Mouse (Mus musculus) MEL (cell line): Measurements from ENCODE around the gene Scarb2. TPM values are rescaled to one million over a fixed set of nuclear protein-coding genes. Genes with fewer than 3 reads are reported as not detected.

Experiments used
- DNase-seq: peaks from one replicate; pipeline ENCODE4 v3.0.0; 2011; ENCODE audit warnings: low read depth, low spot score
- H3K27ac ChIP-seq: 2 replicates; pipeline ENCODE4 v1.5.1; 2012; ENCODE audit warnings: low read depth, mild to moderate bottlenecking, control low read depth, low read length, moderate library complexity; ENCODE audit not compliant: control insufficient read depth
- H3K27me3 ChIP-seq, 2 experiments: fragments of 150-350 bp in 1 of 2; sonication (generic) in 1 of 2; 2 replicates each; pipeline ENCODE4 v1.6.1; 2012; ENCODE audit warnings: low read length in 2 of 2, mild to moderate bottlenecking in 2 of 2, improper control_type of control experiment in 1 of 2, moderate library complexity in 1 of 2; ENCODE audit not compliant: insufficient read depth in 2 of 2, control insufficient read depth in 1 of 2
- H3K36me3 ChIP-seq, 2 experiments: 2 replicates each; pipeline ENCODE4 v1.6.1; 2012 to 2014; ENCODE audit warnings: low read length in 2 of 2, improper control_type of control experiment in 1 of 2, inconsistent platforms in 1 of 2, mild to moderate bottlenecking in 1 of 2; ENCODE audit not compliant: insufficient read depth in 2 of 2, control insufficient read depth in 1 of 2
- H3K4me1 ChIP-seq, 2 experiments: fragments of 150-350 bp in 1 of 2; sonication (generic) in 1 of 2; 2 replicates each; pipeline ENCODE4 v1.6.1; 2012; ENCODE audit warnings: low read length in 2 of 2, improper control_type of control experiment in 1 of 2, mild to moderate bottlenecking in 1 of 2; ENCODE audit not compliant: insufficient read depth in 2 of 2, control insufficient read depth in 1 of 2
- H3K4me3 ChIP-seq, 2 experiments: fragments of 150-350 bp in 1 of 2; sonication (generic) in 1 of 2; 2 replicates each; pipeline ENCODE4 v1.5.1; 2012; ENCODE audit warnings: low read depth in 2 of 2, low read length in 2 of 2, mild to moderate bottlenecking in 2 of 2, moderate library complexity in 2 of 2, control low read depth in 1 of 2, improper control_type of control experiment in 1 of 2; ENCODE audit not compliant: control insufficient read depth in 1 of 2, insufficient read depth in 1 of 2
- H3K79me2 ChIP-seq: 2 replicates; pipeline ENCODE4 v1.6.1; 2012; ENCODE audit warnings: mild to moderate bottlenecking, low read length, moderate library complexity; ENCODE audit not compliant: control insufficient read depth, poor library complexity, insufficient read depth
- H3K9ac ChIP-seq: 2 replicates; pipeline ENCODE4 v1.6.1; 2012; ENCODE audit warnings: low read depth, mild to moderate bottlenecking, control low read depth, low read length, moderate library complexity; ENCODE audit not compliant: control insufficient read depth, poor library complexity, severe bottlenecking
- H3K9me3 ChIP-seq: fragments of 150-350 bp; sonication (generic); replicated peaks from 2 replicates; pipeline ENCODE4 v1.6.1; 2012; ENCODE audit warnings: mild to moderate bottlenecking, low read length, improper control_type of control experiment, moderate library complexity; ENCODE audit not compliant: insufficient read depth
- BHLHE40 ChIP-seq: IDR thresholded peaks from 2 replicates; pipeline ENCODE4 v1.6.1; 2012; ENCODE audit warnings: low read depth, mild to moderate bottlenecking, inconsistent platforms, low read length, improper control_type of control experiment, borderline replicate concordance
- CHD2 ChIP-seq: IDR thresholded peaks from 2 replicates; pipeline ENCODE4 v1.6.1; 2011; ENCODE audit warnings: low read length, improper control_type of control experiment
- E2F4 ChIP-seq: IDR thresholded peaks from 2 replicates; pipeline ENCODE4 v1.6.1; 2011; ENCODE audit warnings: low read depth, low read length, improper control_type of control experiment, borderline replicate concordance
- GABPA ChIP-seq: IDR thresholded peaks from 2 replicates; pipeline ENCODE4 v1.6.1; 2012; ENCODE audit warnings: low read depth, mild to moderate bottlenecking, inconsistent platforms, low read length, improper control_type of control experiment, moderate library complexity
- HCFC1 ChIP-seq: IDR thresholded peaks from 2 replicates; pipeline ENCODE4 v1.6.1; 2012; ENCODE audit warnings: low read depth, mild to moderate bottlenecking, inconsistent platforms, low read length, improper control_type of control experiment, moderate library complexity
- JUND ChIP-seq: IDR thresholded peaks from 2 replicates; pipeline ENCODE4 v1.6.1; 2011; ENCODE audit warnings: low read depth, mild to moderate bottlenecking, improper control_type of control experiment, low read length
- KAT2A ChIP-seq: conservative IDR thresholded peaks from 2 replicates; pipeline ENCODE4 v1.6.1; 2012; ENCODE audit warnings: low read depth, low read length, improper control_type of control experiment, inconsistent platforms
- MAFK ChIP-seq: IDR thresholded peaks from 2 replicates; pipeline ENCODE4 v1.6.1; 2011; ENCODE audit warnings: low read depth, mild to moderate bottlenecking, low read length, improper control_type of control experiment, borderline replicate concordance
- MXI1 ChIP-seq: IDR thresholded peaks from 2 replicates; pipeline ENCODE4 v1.6.1; 2011; ENCODE audit warnings: mild to moderate bottlenecking, low read depth, low read length, improper control_type of control experiment
- NELFE ChIP-seq: IDR thresholded peaks from 2 replicates; pipeline ENCODE4 v1.6.1; 2011; ENCODE audit warnings: low read depth, low read length, improper control_type of control experiment
- NRF1 ChIP-seq: IDR thresholded peaks from 2 replicates; pipeline ENCODE4 v1.6.1; 2014; ENCODE audit warnings: low read depth, mild to moderate bottlenecking, inconsistent platforms, low read length, improper control_type of control experiment, moderate library complexity; ENCODE audit not compliant: poor library complexity, insufficient read depth, severe bottlenecking
- POLR2A ChIP-seq, 2 experiments: IDR thresholded peaks; 2 replicates each; pipeline ENCODE4 v1.6.1; 2011 to 2012; ENCODE audit warnings: low read length in 2 of 2, mild to moderate bottlenecking in 2 of 2, control low read depth in 1 of 2, improper control_type of control experiment in 1 of 2, low read depth in 1 of 2, moderate library complexity in 1 of 2; ENCODE audit not compliant: control insufficient read depth in 1 of 2, insufficient read depth in 1 of 2, poor library complexity in 1 of 2
- POLR2AphosphoS5 ChIP-seq: IDR thresholded peaks from 2 replicates; pipeline ENCODE4 v1.6.1; 2012; ENCODE audit warnings: low read depth, borderline replicate concordance, mild to moderate bottlenecking, inconsistent platforms, low read length, moderate library complexity, mixed read lengths
- RAD21 ChIP-seq: IDR thresholded peaks from 2 replicates; pipeline ENCODE4 v1.6.1; 2011; ENCODE audit warnings: mild to moderate bottlenecking, low read depth, low read length, improper control_type of control experiment
- RCOR1 ChIP-seq: IDR thresholded peaks from 2 replicates; pipeline ENCODE4 v1.6.1; 2012; ENCODE audit warnings: low read depth, mild to moderate bottlenecking, inconsistent platforms, low read length, improper control_type of control experiment
- SIN3A ChIP-seq: IDR thresholded peaks from 2 replicates; pipeline ENCODE4 v1.6.1; 2012; ENCODE audit warnings: low read length, improper control_type of control experiment, inconsistent platforms
- SMC3 ChIP-seq: IDR thresholded peaks from 2 replicates; pipeline ENCODE4 v1.6.1; 2011; ENCODE audit warnings: low read depth, low read length, improper control_type of control experiment
- USF1 ChIP-seq: IDR thresholded peaks from 2 replicates; pipeline ENCODE4 v1.6.1; 2014; ENCODE audit warnings: low read depth, mild to moderate bottlenecking, inconsistent platforms, low read length, improper control_type of control experiment, moderate library complexity
- USF2 ChIP-seq, 2 experiments: IDR thresholded peaks; 2 replicates each; pipeline ENCODE4 v1.6.1; 2011 to 2012; ENCODE audit warnings: improper control_type of control experiment in 2 of 2, low read length in 2 of 2, borderline replicate concordance in 1 of 2, inconsistent platforms in 1 of 2, low read depth in 1 of 2, mild to moderate bottlenecking in 1 of 2; ENCODE audit not compliant: insufficient read depth in 1 of 2
- ZC3H11A ChIP-seq: IDR thresholded peaks from 2 replicates; pipeline ENCODE4 v1.6.1; 2012; ENCODE audit warnings: low read depth, mild to moderate bottlenecking, inconsistent platforms, low read length, improper control_type of control experiment
- ZKSCAN1 ChIP-seq: IDR thresholded peaks from 2 replicates; pipeline ENCODE4 v1.6.1; 2012; ENCODE audit warnings: low read depth, mild to moderate bottlenecking, inconsistent platforms, low read length, improper control_type of control experiment, moderate library complexity
- ZMIZ1 ChIP-seq: IDR thresholded peaks from 2 replicates; pipeline ENCODE4 v1.6.1; 2012; ENCODE audit warnings: low read depth, mild to moderate bottlenecking, inconsistent platforms, low read length, improper control_type of control experiment, moderate library complexity
- ZNF384 ChIP-seq: IDR thresholded peaks from 2 replicates; pipeline ENCODE4 v1.6.1; 2012; ENCODE audit warnings: low read depth, mild to moderate bottlenecking, inconsistent platforms, low read length, improper control_type of control experiment
- polyA plus RNA-seq, 2 experiments: library from polyadenylated mRNA; stranded (reverse) in 1 of 2; unstranded in 1 of 2; fragments of >175 nt in 1 of 2; fragments of >200 nt in 1 of 2; gene quantifications; 2 replicates each; pipeline versions ENCODE4 v1.2.1 to v1.2.4; 2012; ENCODE audit warnings: low replicate concordance in 2 of 2, low read depth in 1 of 2; ENCODE audit not compliant: insufficient read length in 2 of 2, insufficient read depth in 1 of 2, missing spikeins in 1 of 2
- total RNA-seq: library from RNA; depleted of rRNA; stranded (reverse); fragments of 300-350 nt; gene quantifications from 2 replicates; pipeline ENCODE4 v1.2.3, GENCODE M21; 2012

Gene Scarb2
- total and polyA plus RNA-seq, 3 experiments = 13.6 to 16.5 TPM; not detected in 1

- no peak for TF ChIP-seq MAFK
- TF ChIP-seq NELFE = no peak
- no peak for TF ChIP-seq USF2 (IDR thresholded peaks at IDR 0.05; ENCODE audit: borderline replicate concordance in 1 of 2, insufficient read depth in 1 of 2, low read depth in 1 of 2, low read length in 2 of 2)
- no peak for TF ChIP-seq MXI1
- TF ChIP-seq GABPA = no peak
- no peak for TF ChIP-seq ZKSCAN1
- no peak for TF ChIP-seq SMC3
- TF ChIP-seq ZMIZ1 = no peak
- no peak for TF ChIP-seq HCFC1
- TF ChIP-seq BHLHE40 = no peak
- no peak for TF ChIP-seq NRF1
- no peak for TF ChIP-seq E2F4
- no peak for TF ChIP-seq JUND
- Histone ChIP-seq H3K36me3 (peaks cover 0 to 10% of the 10 kb centered on the region in 2 experiments; a peak in 3 of 4 replicates), H3K27ac (no peak overlapping the region), H3K79me2 (no peaks in the 10 kb centered on the region), H3K4me3 (no peak overlapping the region), H3K27me3 (no peaks in the 10 kb centered on the region), H3K4me1 (peaks cover 16 to 17% of the 10 kb centered on the region in 2 experiments), H3K9me3 (no peaks in the 10 kb centered on the region), H3K9ac (no peak overlapping the region)
- DNase-seq = no peak
These were observed 33.8 kb downstream of the Scarb2 start for GRCm38 (mm10) chr5:92472863-92473262.

DNA sequence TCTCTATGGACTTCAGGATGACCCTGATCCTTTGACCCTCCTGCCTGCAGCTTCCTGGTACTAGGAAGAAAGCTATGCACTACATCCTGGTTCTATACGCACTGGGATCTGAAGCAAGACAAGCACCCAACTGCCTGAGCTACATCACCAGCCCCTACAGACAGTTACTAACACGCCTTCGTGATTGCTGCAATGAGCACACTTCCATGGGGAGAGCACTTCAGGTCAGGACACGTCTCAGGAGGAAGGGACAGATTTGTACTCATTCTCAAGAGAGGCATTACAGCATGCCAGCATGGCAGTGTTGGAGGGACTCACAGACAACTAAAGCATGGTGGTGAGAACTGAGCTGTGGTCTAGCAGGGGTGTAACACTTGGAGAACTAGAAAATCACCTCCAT lies 35.1 kb downstream of the Scarb2 start:
- DNase-seq = no peak
- H3K27me3 ChIP-seq = no peaks in the 10 kb centered on the region
- H3K9me3 ChIP-seq = no peaks in the 10 kb centered on the region
- no peak overlapping the region for H3K27ac ChIP-seq
- peaks cover 17 to 18% of the 10 kb centered on the region in 2 experiments for H3K4me1 ChIP-seq
- TF ChIP-seq USF1 (no peak), POLR2AphosphoS5 (no peak), RAD21 (no peak), BHLHE40 (no peak), ZMIZ1 (no peak), JUND (no peak), ZNF384 (no peak), POLR2A (IDR thresholded peaks at IDR 0.05; ENCODE audit: control insufficient read depth in 1 of 2, insufficient read depth in 1 of 2, low read depth in 1 of 2, low read length in 2 of 2, poor library complexity in 1 of 2) (no peak), CHD2 (no peak), NELFE (no peak), KAT2A (no peak), GABPA (no peak), E2F4 (no peak), ZC3H11A (no peak), SIN3A (no peak), ZKSCAN1 (no peak), RCOR1 (no peak)
- no peak overlapping the region for H3K9ac ChIP-seq
- H3K4me3 ChIP-seq = no peak overlapping the region
- no peaks in the 10 kb centered on the region for H3K79me2 ChIP-seq
- H3K36me3 ChIP-seq = peaks cover 0 to 10% of the 10 kb centered on the region in 2 experiments; a peak in 3 of 4 replicates
